Mouse (Mus musculus) embryonic facial prominence, embryonic 12.5 days (tissue): ENCODE data around the gene Vwa8. TPM values are rescaled to one million over a fixed set of nuclear protein-coding genes. Genes with fewer than 3 reads are reported as not detected.

Experiments
- ATAC-seq: fragments of 200-750 bp; cut with Nextera tagmentation; 2 replicates; pipeline ENCODE4 v1.8.0; 2017; ENCODE audit not compliant: insufficient number of reproducible peaks, insufficient read depth, low FRiP score, low TSS enrichment
- H3K27ac ChIP-seq: fragments of 300-500 bp; sonication (generic); 2 replicates; pipeline ENCODE4 v1.5.1; 2016; ENCODE audit warnings: mild to moderate bottlenecking
- H3K27me3 ChIP-seq: fragments of 300-500 bp; sonication (generic); 2 replicates; pipeline ENCODE4 v1.6.1; 2016; ENCODE audit warnings: mild to moderate bottlenecking, moderate library complexity
- H3K36me3 ChIP-seq: fragments of 300-500 bp; sonication (generic); 2 replicates; pipeline ENCODE4 v1.6.1; 2016; ENCODE audit warnings: mild to moderate bottlenecking
- H3K4me1 ChIP-seq: fragments of 300-500 bp; sonication (generic); 2 replicates; pipeline ENCODE4 v1.6.1; 2016
- H3K4me2 ChIP-seq: fragments of 300-500 bp; sonication (generic); replicated peaks from 2 replicates; pipeline ENCODE4 v1.6.1; 2016; ENCODE audit warnings: mild to moderate bottlenecking, moderate library complexity
- H3K4me3 ChIP-seq: fragments of 300-500 bp; sonication (generic); 2 replicates; pipeline ENCODE4 v1.5.1; 2016; ENCODE audit warnings: mild to moderate bottlenecking
- H3K9ac ChIP-seq: fragments of 300-500 bp; sonication (generic); 2 replicates; pipeline ENCODE4 v1.6.1; 2016; ENCODE audit warnings: mild to moderate bottlenecking, moderate library complexity
- H3K9me3 ChIP-seq: fragments of 300-500 bp; sonication (generic); 2 replicates; pipeline ENCODE4 v1.6.1; 2016; ENCODE audit warnings: mild to moderate bottlenecking, moderate library complexity
- WGBS: fragments of 180-500 bp; shearing (Covaris S2); methylation state at CpG from one replicate; pipeline ENCODE4 v1.1.7; 2016; 5-methylcytosine and 5-hydroxymethylcytosine counted together
- polyA plus RNA-seq: library from polyadenylated mRNA; unstranded; fragments of >200 nt; fragmentation: Nextera tagmentation; extraction: Ambion mirVana; gene quantifications from 2 replicates; pipeline ENCODE4 v1.2.1, GENCODE M21; 2016

Gene Vwa8
- polyA plus RNA-seq, 1 experiment from 2014 or later = 10.6 TPM

GRCm38 (mm10) chr14:79223431-79224036 is 374.7 kb downstream of the Vwa8 start:
- H3K4me1 ChIP-seq = no peaks in the 10 kb centered on the region
- no peak overlapping the region for H3K27ac ChIP-seq
- WGBS = 85% methylated on average over 12 of the region's 12 CpGs
- no peak overlapping the region for H3K4me3 ChIP-seq
- H3K9ac ChIP-seq = no peak overlapping the region
- no peak overlapping the region for H3K4me2 ChIP-seq
- no peaks in the 10 kb centered on the region for H3K27me3 ChIP-seq
- ATAC-seq = no peak
- no peaks in the 10 kb centered on the region for H3K36me3 ChIP-seq
- no peaks in the 10 kb centered on the region for H3K9me3 ChIP-seq

DNA sequence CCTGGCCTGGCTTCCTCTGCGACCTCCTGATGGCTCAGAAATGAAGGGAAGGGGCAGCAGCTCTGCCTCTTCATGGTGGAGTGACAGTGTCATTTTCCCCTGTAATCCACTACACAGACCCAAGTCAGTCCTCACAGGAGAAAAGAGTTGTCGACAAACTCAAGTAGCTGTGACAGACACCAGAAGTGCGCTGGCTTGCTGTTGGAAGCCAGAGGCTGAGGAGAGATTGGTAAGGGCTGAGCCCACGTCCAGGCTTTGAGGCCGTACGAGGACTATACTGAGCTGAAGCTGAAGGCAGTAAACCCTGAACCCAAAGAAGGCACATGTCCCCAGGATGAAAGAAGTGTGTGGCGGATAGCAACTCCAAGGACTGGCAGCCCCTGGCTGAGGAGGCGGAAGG is 376.6 kb downstream of the Vwa8 start:
- H3K27ac ChIP-seq = no peak overlapping the region
- no peak overlapping the region for H3K4me3 ChIP-seq
- no peaks in the 10 kb centered on the region for H3K36me3 ChIP-seq
- H3K4me1 ChIP-seq = 0 out of 2 replicates have a peak, but pooled peaks cover 4% of the 10 kb centered on the region
- WGBS = 69% methylated on average over 8 of the region's 8 CpGs
- no peaks in the 10 kb centered on the region for H3K9me3 ChIP-seq
- no peaks in the 10 kb centered on the region for H3K27me3 ChIP-seq
- no peak for ATAC-seq
- no peak overlapping the region for H3K9ac ChIP-seq
- H3K4me2 ChIP-seq = no peak overlapping the region

- Histone ChIP-seq H3K36me3 (no peaks in the 10 kb centered on the region), H3K4me3 (no peak overlapping the region), H3K4me2 (no peak overlapping the region), H3K27me3 (no peaks in the 10 kb centered on the region), H3K9me3 (no peaks in the 10 kb centered on the region), H3K27ac (no peak overlapping the region), H3K9ac (no peak overlapping the region), H3K4me1 (0 out of 2 replicates have a peak, but pooled peaks cover 4% of the 10 kb centered on the region)
- ATAC-seq = no peak
- WGBS = 79% methylated on average over 9 of the region's 9 CpGs
Measured at GRCm38 (mm10) chr14:79226056-79226455, 377.2 kb downstream of the Vwa8 start.

DNA sequence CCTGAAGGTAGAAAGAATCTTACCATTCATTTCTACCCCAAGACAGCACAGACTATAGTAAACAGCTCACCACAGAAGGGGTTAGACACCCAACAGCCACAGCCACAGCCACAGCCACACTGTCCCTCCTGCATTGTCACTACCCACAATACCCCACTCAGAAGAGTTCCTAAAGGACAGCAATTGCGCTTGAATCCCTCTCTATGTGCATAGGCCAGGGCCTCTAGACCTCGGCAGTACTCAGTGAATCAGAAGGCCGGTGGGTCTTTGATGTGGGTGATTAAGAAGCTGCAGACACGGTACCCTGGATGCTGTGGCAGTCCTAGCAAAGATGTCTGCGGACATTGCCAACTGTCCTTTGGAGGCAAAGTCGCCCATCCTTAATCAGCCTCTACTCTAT is 377.9 kb downstream of the Vwa8 start:
- Histone ChIP-seq H3K9me3 (no peaks in the 10 kb centered on the region), H3K4me3 (no peak overlapping the region), H3K4me2 (no peak overlapping the region), H3K27me3 (no peaks in the 10 kb centered on the region), H3K36me3 (no peaks in the 10 kb centered on the region), H3K4me1 (0 out of 2 replicates have a peak, but pooled peaks cover 4% of the 10 kb centered on the region), H3K27ac (no peak overlapping the region), H3K9ac (no peak overlapping the region)
- no peak for ATAC-seq
- 85% methylated on average over 6 of the region's 6 CpGs for WGBS

- WGBS = 46% methylated on average over 4 of the region's 4 CpGs
- Histone ChIP-seq H3K9ac (no peak overlapping the region), H3K4me3 (no peak overlapping the region)
Measured at GRCm38 (mm10) chr14:79227955-79228354, 379.1 kb downstream of the Vwa8 start.

DNA sequence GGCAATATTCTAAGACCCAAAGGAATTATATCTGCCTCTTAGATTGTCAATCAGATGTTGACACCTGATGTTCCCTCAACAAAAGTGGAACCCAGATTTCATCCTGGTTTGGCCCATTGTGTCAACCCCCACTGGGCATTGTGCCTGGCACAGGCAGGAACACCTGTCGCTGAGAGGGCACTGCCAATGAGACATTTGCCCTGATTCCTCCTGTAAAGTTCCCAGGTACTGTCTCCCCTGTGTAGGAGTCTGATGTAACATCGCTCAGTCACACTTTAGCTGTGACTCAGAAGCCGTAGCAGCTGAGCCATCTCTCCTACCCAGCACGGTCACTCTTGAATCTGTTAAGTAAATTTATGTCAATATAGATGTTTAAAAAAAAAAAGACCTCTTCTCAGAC is 382.8 kb downstream of the Vwa8 start:
- Histone ChIP-seq H3K9ac (no peak overlapping the region), H3K4me2 (no peak overlapping the region), H3K4me1 (peaks cover 9% of the 10 kb centered on the region; the same call in 1 of the 2 replicates), H3K27ac (no peak overlapping the region), H3K4me3 (no peak overlapping the region), H3K36me3 (no peaks in the 10 kb centered on the region), H3K9me3 (no peaks in the 10 kb centered on the region), H3K27me3 (no peaks in the 10 kb centered on the region)
- no peak for ATAC-seq
- WGBS = 94% methylated on average over 4 of the region's 4 CpGs

More at GRCm38 (mm10) chr14:79227955-79228354, 379.1 kb downstream of the Vwa8 start:
- ATAC-seq = no peak
- no peak overlapping the region for H3K27ac ChIP-seq
- no peaks in the 10 kb centered on the region for H3K9me3 ChIP-seq
- 0 out of 2 replicates have a peak, but pooled peaks cover 4% of the 10 kb centered on the region for H3K4me1 ChIP-seq
- no peaks in the 10 kb centered on the region for H3K36me3 ChIP-seq
- H3K27me3 ChIP-seq = no peaks in the 10 kb centered on the region
- no peak overlapping the region for H3K4me2 ChIP-seq

- Histone ChIP-seq H3K9me3 (no peaks in the 10 kb centered on the region), H3K4me1 (peaks cover 9% of the 10 kb centered on the region; the same call in 1 of the 2 replicates), H3K4me3 (no peak overlapping the region), H3K27me3 (no peaks in the 10 kb centered on the region), H3K36me3 (no peaks in the 10 kb centered on the region), H3K9ac (no peak overlapping the region), H3K27ac (no peak overlapping the region), H3K4me2 (no peak overlapping the region)
- 85% methylated on average over 5 of the region's 5 CpGs for WGBS
- ATAC-seq = no peak
Measured at GRCm38 (mm10) chr14:79233697-79234096, 384.8 kb downstream of the Vwa8 start.

DNA sequence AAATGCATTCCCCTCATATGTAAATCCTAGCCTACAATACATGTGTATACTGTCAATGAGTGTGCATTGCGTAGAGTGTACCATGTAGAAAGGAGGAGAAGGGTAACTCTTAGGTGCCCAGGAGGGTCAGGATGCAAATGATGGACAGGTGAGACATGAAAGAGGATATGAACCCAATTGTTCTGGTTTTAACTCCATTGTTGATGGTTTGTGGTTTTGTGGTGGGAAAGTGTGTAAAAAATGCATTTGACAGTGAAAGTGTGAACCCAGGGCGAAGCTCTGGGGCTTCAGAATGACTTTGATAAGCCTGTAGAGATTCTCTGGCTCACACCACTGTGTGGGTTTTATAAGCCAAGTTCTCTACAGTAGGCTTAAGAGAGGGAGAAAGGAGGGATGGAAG is 385.7 kb downstream of the Vwa8 start:
- H3K27me3 ChIP-seq = no peaks in the 10 kb centered on the region
- no peak overlapping the region for H3K4me3 ChIP-seq
- no peaks in the 10 kb centered on the region for H3K36me3 ChIP-seq
- ATAC-seq = no peak
- H3K4me2 ChIP-seq = no peak overlapping the region
- peaks cover 5% of the 10 kb centered on the region; the same call in 1 of the 2 replicates for H3K4me1 ChIP-seq
- H3K9ac ChIP-seq = no peak overlapping the region
- 92% methylated on average over 2 of the region's 2 CpGs for WGBS
- H3K9me3 ChIP-seq = no peaks in the 10 kb centered on the region
- no peak overlapping the region for H3K27ac ChIP-seq

- H3K9me3 ChIP-seq = no peaks in the 10 kb centered on the region
- peaks cover 5% of the 10 kb centered on the region; the same call in 1 of the 2 replicates for H3K4me1 ChIP-seq
- H3K4me2 ChIP-seq = no peak overlapping the region
- no peaks in the 10 kb centered on the region for H3K27me3 ChIP-seq
- ATAC-seq = no peak
- no peak overlapping the region for H3K9ac ChIP-seq
- no peaks in the 10 kb centered on the region for H3K36me3 ChIP-seq
- H3K27ac ChIP-seq = no peak overlapping the region
- H3K4me3 ChIP-seq = no peak overlapping the region
- 33% methylated on average over 5 of the region's 5 CpGs for WGBS
Measured at GRCm38 (mm10) chr14:79235157-79235556, 386.3 kb downstream of the Vwa8 start.

DNA sequence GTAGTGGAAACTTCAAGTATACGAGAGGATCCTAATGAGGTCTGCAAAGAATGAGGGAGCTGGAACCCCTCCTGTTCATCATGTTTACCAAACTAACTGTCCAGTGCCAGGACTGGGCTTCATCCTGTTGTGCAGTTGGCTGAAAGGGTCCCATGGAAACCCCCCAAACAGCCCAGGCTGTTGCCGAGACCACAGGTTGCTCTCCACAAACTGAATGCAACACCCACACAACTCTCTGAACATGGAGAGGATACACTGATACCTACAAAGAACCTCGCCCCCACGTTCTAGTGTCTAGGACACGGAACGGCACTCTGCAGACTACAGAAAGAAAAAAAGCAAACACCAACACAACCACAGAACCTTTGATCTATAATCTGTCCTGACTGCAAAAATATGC is 387.4 kb downstream of the Vwa8 start:
- no peak overlapping the region for H3K4me2 ChIP-seq
- no peaks in the 10 kb centered on the region for H3K9me3 ChIP-seq
- H3K36me3 ChIP-seq = no peaks in the 10 kb centered on the region
- WGBS = 70% methylated on average over 6 of the region's 6 CpGs
- H3K9ac ChIP-seq = no peak overlapping the region
- H3K4me1 ChIP-seq = peaks cover 8% of the 10 kb centered on the region; the same call in 1 of the 2 replicates
- no peaks in the 10 kb centered on the region for H3K27me3 ChIP-seq
- no peak for ATAC-seq
- no peak overlapping the region for H3K4me3 ChIP-seq
- H3K27ac ChIP-seq = no peak overlapping the region

- Histone ChIP-seq H3K36me3 (no peaks in the 10 kb centered on the region), H3K4me3 (no peak overlapping the region), H3K4me2 (no peak overlapping the region), H3K27me3 (no peaks in the 10 kb centered on the region), H3K4me1 (peaks cover 9% of the 10 kb centered on the region; the same call in 1 of the 2 replicates), H3K27ac (no peak overlapping the region), H3K9ac (no peak overlapping the region), H3K9me3 (no peaks in the 10 kb centered on the region)
- no peak for ATAC-seq
- WGBS = 89% methylated on average over 12 of the region's 12 CpGs
Measured at GRCm38 (mm10) chr14:79239402-79239801, 390.6 kb downstream of the Vwa8 start.

- Histone ChIP-seq H3K27ac (peak overlapping the region; percentile 47; the same call in 1 of the 2 replicates), H3K4me3 (no peak overlapping the region), H3K36me3 (no peaks in the 10 kb centered on the region), H3K4me2 (no peak overlapping the region), H3K4me1 (peaks cover 9% of the 10 kb centered on the region; the same call in 1 of the 2 replicates), H3K9me3 (no peaks in the 10 kb centered on the region), H3K9ac (no peak overlapping the region), H3K27me3 (no peaks in the 10 kb centered on the region)
- ATAC-seq = no peak
- 30% methylated on average over 4 of the region's 4 CpGs for WGBS
Measured at GRCm38 (mm10) chr14:79241057-79241570, 392.3 kb downstream of the Vwa8 start.
